Mouse (Mus musculus): ENCODE results near the gene Prkaca.

GRCm38 (mm10) chr8:83976779-83977350 is 4.1 kb downstream of the Prkaca start:
- peak; percentile 49 for TF ChIP-seq CTCF (IDR thresholded peaks at IDR 0.05; ENCODE audit: low read depth)
- TF ChIP-seq EP300 (optimal IDR thresholded peaks at IDR 0.05): no peak

Measured in stomach, postnatal 0 days (tissue).